Mouse (Mus musculus): Measurements from ENCODE around the gene Bbx. TPM values are rescaled to one million over a fixed set of nuclear protein-coding genes. Genes with fewer than 3 reads are reported as not detected.

Gene Bbx
- total and polyA plus RNA-seq, 3 experiments, result 6.5 to 36.0 (median 9.2) TPM

GRCm38 (mm10) chr16:50430515-50430877 lies 1.7 kb downstream of the Bbx start:
- Histone ChIP-seq H3K27ac (ENCODE audit: control insufficient read depth, low read depth, low read length) (peak overlapping the region; percentile 70), H3K79me2 (ENCODE audit: control insufficient read depth, insufficient read depth, low read length, poor library complexity) (peaks cover 11% of the 10 kb centered on the region), H3K9me3 (replicated peaks; ENCODE audit: insufficient read depth, low read length) (no peaks in the 10 kb centered on the region), H3K4me3 (ENCODE audit: control insufficient read depth in 1 of 2, insufficient read depth in 1 of 2, low read depth in 2 of 2, low read length in 2 of 2) (peak overlapping the region; percentile 73 to 99), H3K4me1 (ENCODE audit: control insufficient read depth in 1 of 2, insufficient read depth in 2 of 2, low read length in 2 of 2) (peaks cover 0 to 3% of the 10 kb centered on the region in 2 experiments; a peak in 2 of 4 replicates), H3K27me3 (ENCODE audit: control insufficient read depth in 1 of 2, insufficient read depth in 2 of 2, low read length in 2 of 2) (no peaks in the 10 kb centered on the region), H3K9ac (ENCODE audit: control insufficient read depth, low read depth, low read length, poor library complexity, severe bottlenecking) (peak overlapping the region; percentile 99), H3K36me3 (ENCODE audit: control insufficient read depth in 1 of 2, insufficient read depth in 2 of 2, low read length in 2 of 2) (peaks cover 2 to 3% of the 10 kb centered on the region in 2 experiments)
- TF ChIP-seq MAZ (IDR thresholded peaks at IDR 0.05; ENCODE audit: low read depth, low read length) (peak; percentile 64), TBP (IDR thresholded peaks at IDR 0.05; ENCODE audit: low read depth, low read length) (peak; percentile 44), MXI1 (IDR thresholded peaks at IDR 0.05; ENCODE audit: low read depth, low read length) (no peak), GABPA (IDR thresholded peaks at IDR 0.05; ENCODE audit: low read depth, low read length) (no peak), RAD21 (IDR thresholded peaks at IDR 0.05; ENCODE audit: low read depth, low read length) (no peak), ETS1 (IDR thresholded peaks at IDR 0.05; ENCODE audit: low read depth, low read length) (peak; percentile 35; the same call in 1 of the 2 replicates), SIN3A (IDR thresholded peaks at IDR 0.05; ENCODE audit: low read length) (peak; percentile 21)
- peak; percentile 79 for DNase-seq (ENCODE audit: low read depth, low spot score)

- TF ChIP-seq UBTF (IDR thresholded peaks at IDR 0.05; ENCODE audit: borderline replicate concordance, insufficient read depth, low read depth, low read length) (0 out of 2 replicates have a peak, but pooled peaks have one; percentile 37), RCOR1 (IDR thresholded peaks at IDR 0.05; ENCODE audit: low read depth, low read length) (no peak), POLR2A (IDR thresholded peaks at IDR 0.05; ENCODE audit: control insufficient read depth in 1 of 2, insufficient read depth in 1 of 2, low read depth in 1 of 2, low read length in 2 of 2, poor library complexity in 1 of 2) (no peak)
- Histone ChIP-seq H3K4me1 (ENCODE audit: control insufficient read depth in 1 of 2, insufficient read depth in 2 of 2, low read length in 2 of 2) (peaks cover 0 to 3% of the 10 kb centered on the region in 2 experiments; a peak in 2 of 4 replicates), H3K36me3 (ENCODE audit: control insufficient read depth in 1 of 2, insufficient read depth in 2 of 2, low read length in 2 of 2) (peaks cover 2 to 3% of the 10 kb centered on the region in 2 experiments), H3K4me3 (ENCODE audit: control insufficient read depth in 1 of 2, insufficient read depth in 1 of 2, low read depth in 2 of 2, low read length in 2 of 2) (peak overlapping the region; percentile 73 to 99), H3K9ac (ENCODE audit: control insufficient read depth, low read depth, low read length, poor library complexity, severe bottlenecking) (peak overlapping the region; percentile 99), H3K79me2 (ENCODE audit: control insufficient read depth, insufficient read depth, low read length, poor library complexity) (peaks cover 11% of the 10 kb centered on the region), H3K27ac (ENCODE audit: control insufficient read depth, low read depth, low read length) (peak overlapping the region; percentile 70), H3K27me3 (ENCODE audit: control insufficient read depth in 1 of 2, insufficient read depth in 2 of 2, low read length in 2 of 2) (no peaks in the 10 kb centered on the region), H3K9me3 (replicated peaks; ENCODE audit: insufficient read depth, low read length) (no peaks in the 10 kb centered on the region)
- DNase-seq (ENCODE audit: low read depth, low spot score), result peak; percentile 42
Measured at GRCm38 (mm10) chr16:50429692-50430514, 2.3 kb downstream of the Bbx start.

- Histone ChIP-seq H3K36me3 (ENCODE audit: control insufficient read depth in 1 of 2, insufficient read depth in 2 of 2, low read length in 2 of 2) (peaks cover 2 to 3% of the 10 kb centered on the region in 2 experiments), H3K27me3 (ENCODE audit: control insufficient read depth in 1 of 2, insufficient read depth in 2 of 2, low read length in 2 of 2) (no peaks in the 10 kb centered on the region), H3K27ac (ENCODE audit: control insufficient read depth, low read depth, low read length) (no peak overlapping the region), H3K9me3 (replicated peaks; ENCODE audit: insufficient read depth, low read length) (no peaks in the 10 kb centered on the region), H3K4me3 (ENCODE audit: control insufficient read depth in 1 of 2, insufficient read depth in 1 of 2, low read depth in 2 of 2, low read length in 2 of 2) (peak overlapping the region; percentile 73 to 99; a peak in 2 of 4 replicates), H3K4me1 (ENCODE audit: control insufficient read depth in 1 of 2, insufficient read depth in 2 of 2, low read length in 2 of 2) (peaks cover 0 to 3% of the 10 kb centered on the region in 2 experiments; a peak in 2 of 4 replicates), H3K79me2 (ENCODE audit: control insufficient read depth, insufficient read depth, low read length, poor library complexity) (peaks cover 11% of the 10 kb centered on the region), H3K9ac (ENCODE audit: control insufficient read depth, low read depth, low read length, poor library complexity, severe bottlenecking) (peak overlapping the region; percentile 99)
- DNase-seq (ENCODE audit: low read depth, low spot score), result no peak
- TF ChIP-seq POLR2AphosphoS2 (IDR thresholded peaks at IDR 0.05; ENCODE audit: low read length) (no peak), RAD21 (IDR thresholded peaks at IDR 0.05; ENCODE audit: low read depth, low read length) (no peak), TAL1 (IDR thresholded peaks at IDR 0.05; ENCODE audit: low read length) (no peak), NRF1 (IDR thresholded peaks at IDR 0.05; ENCODE audit: insufficient read depth, low read depth, low read length, poor library complexity, severe bottlenecking) (no peak), HCFC1 (IDR thresholded peaks at IDR 0.05; ENCODE audit: low read depth, low read length) (no peak), SIN3A (IDR thresholded peaks at IDR 0.05; ENCODE audit: low read length) (no peak), EP300 (IDR thresholded peaks at IDR 0.05; ENCODE audit: low read depth in 1 of 2, low read length in 2 of 2) (no peak), UBTF (IDR thresholded peaks at IDR 0.05; ENCODE audit: borderline replicate concordance, insufficient read depth, low read depth, low read length) (no peak), POLR2A (IDR thresholded peaks at IDR 0.05; ENCODE audit: control insufficient read depth in 1 of 2, insufficient read depth in 1 of 2, low read depth in 1 of 2, low read length in 2 of 2, poor library complexity in 1 of 2) (no peak)
Measured at GRCm38 (mm10) chr16:50428871-50429691, 3.1 kb downstream of the Bbx start.

All from MEL (cell line).